Mouse (Mus musculus) lung, postnatal 0 days (tissue): ENCODE measurements around the gene Atp2a1.

Experiments used
- CTCF ChIP-seq: IDR thresholded peaks from 2 replicates; pipeline ENCODE4 v1.5.1; 2016; ENCODE audit warnings: antibody characterized with exemption, mild to moderate bottlenecking
- EP300 ChIP-seq: IDR thresholded peaks from 2 replicates; pipeline ENCODE4 v1.6.1; 2016; ENCODE audit warnings: antibody characterized with exemption, mild to moderate bottlenecking, control low read depth

DNA sequence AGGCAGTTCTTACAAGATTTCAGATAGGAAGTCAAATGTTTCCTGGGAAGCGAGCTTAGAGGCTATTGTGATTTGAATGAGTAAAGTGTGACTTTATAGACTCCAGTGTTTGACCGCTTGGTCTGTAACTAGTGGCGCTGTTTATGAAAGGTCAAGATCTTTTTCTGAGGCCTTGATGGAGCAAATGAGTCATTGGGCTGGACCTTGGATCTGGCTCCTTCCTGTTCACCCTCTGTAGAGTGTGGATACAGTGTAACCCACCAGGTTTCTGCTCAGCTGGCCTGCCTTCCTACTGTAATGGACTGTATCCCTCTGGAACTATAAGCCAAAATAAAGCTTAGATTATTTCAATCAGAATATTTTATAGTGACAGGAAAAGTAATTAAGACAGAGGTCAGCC, 48.4 kb upstream of the Atp2a1 start:
- no peak for TF ChIP-seq CTCF
- TF ChIP-seq EP300, result no peak
